Mouse (Mus musculus) embryonic facial prominence, embryonic 10.5 days (tissue): Measurements from ENCODE around the gene AI413582. TPM values are rescaled to one million over a fixed set of nuclear protein-coding genes. Genes with fewer than 3 reads are reported as not detected.

Experiments
- DNase-seq: peaks from one replicate; pipeline ENCODE4 v3.0.0-alpha.2; 2017; ENCODE audit warnings: low spot score
- H3K27ac ChIP-seq: fragments of 300-500 bp; sonication (generic); replicated peaks from 2 replicates; pipeline ENCODE4 v1.5.1; 2016; ENCODE audit warnings: mild to moderate bottlenecking
- H3K27me3 ChIP-seq: fragments of 300-500 bp; sonication (generic); replicated peaks from 2 replicates; pipeline ENCODE4 v1.6.1; 2016; ENCODE audit warnings: low read depth, mild to moderate bottlenecking; ENCODE audit not compliant: poor library complexity, severe bottlenecking
- H3K36me3 ChIP-seq: fragments of 300-500 bp; sonication (generic); replicated peaks from 2 replicates; pipeline ENCODE4 v1.6.1; 2016; ENCODE audit warnings: mild to moderate bottlenecking, moderate library complexity
- H3K4me1 ChIP-seq: fragments of 300-500 bp; sonication (generic); 2 replicates; pipeline ENCODE4 v1.6.1; 2016
- H3K4me3 ChIP-seq: fragments of 300-500 bp; sonication (generic); 2 replicates; pipeline ENCODE4 v1.5.1; 2016; ENCODE audit warnings: mild to moderate bottlenecking, moderate library complexity
- H3K9me3 ChIP-seq: fragments of 300-500 bp; sonication (generic); 2 replicates; pipeline ENCODE4 v1.6.1; 2016; ENCODE audit warnings: mild to moderate bottlenecking
- WGBS: fragments of 180-500 bp; shearing (Covaris S2); methylation state at CpG from one replicate; pipeline ENCODE4 v1.1.7; 2016; 5-methylcytosine and 5-hydroxymethylcytosine counted together
- polyA plus RNA-seq: library from polyadenylated mRNA; unstranded; fragments of >200 nt; fragmentation: Nextera tagmentation; extraction: Ambion mirVana; gene quantifications from 2 replicates; pipeline ENCODE4 v1.2.1, GENCODE M21; 2016

The AI413582 gene
- 12.1 and 15.9 TPM in 2 replicates for polyA plus RNA-seq

DNA sequence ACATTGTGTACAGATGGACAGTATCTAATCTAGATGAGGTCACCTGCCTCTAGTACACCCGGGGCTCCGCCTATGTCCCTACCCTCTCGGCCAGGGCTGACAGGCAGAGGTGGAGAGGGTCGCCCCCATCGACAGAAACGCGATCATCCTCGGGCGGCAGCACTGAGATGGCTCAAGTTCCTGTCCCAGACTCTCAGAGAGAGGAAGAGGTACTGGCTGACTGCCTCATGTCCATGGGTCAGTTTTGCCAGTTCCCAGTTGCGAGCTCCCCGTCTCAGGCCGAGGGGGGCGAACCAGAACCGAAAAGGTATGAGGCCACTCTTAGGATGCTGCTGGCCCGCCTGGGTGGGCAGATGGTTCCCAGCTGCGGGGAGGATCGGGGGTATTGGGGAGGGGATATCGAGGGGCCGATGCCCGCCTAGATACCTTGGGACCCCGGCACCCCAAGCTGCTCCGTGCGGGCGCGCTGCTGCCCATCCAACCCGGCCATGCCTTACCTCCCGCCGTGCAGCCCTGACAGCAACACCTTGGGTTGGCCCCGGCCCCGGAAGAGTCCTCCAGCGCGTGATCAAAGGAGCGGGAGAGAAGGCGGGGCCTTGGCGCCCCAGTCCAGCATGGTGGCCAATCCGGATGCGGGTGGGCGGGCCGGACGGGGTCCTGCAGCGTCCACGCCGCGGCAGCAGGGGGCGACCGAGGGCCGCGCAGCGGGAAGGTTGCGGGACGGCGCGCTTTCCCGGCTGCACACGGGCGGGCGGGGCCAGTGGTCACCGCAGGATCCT, at the start of gene AI413582:
Gene AI413582, minus strand, starts transcription at position 594 of the 779 bp plus-strand sequence.
- Histone ChIP-seq H3K36me3 (peaks cover 34% of the 10 kb centered on the region), H3K27ac (peak within 1 kb of the TSS; percentile 85), H3K4me1 (peaks cover 53% of the 10 kb centered on the region), H3K4me3 (peak within 1 kb of the TSS; percentile 71), H3K9me3 (no peaks in the 10 kb centered on the region), H3K27me3 (no peaks in the 10 kb centered on the region; the same call in 1 of the 2 replicates)
- WGBS: under 1% methylated on average over 58 of the region's 58 CpGs
- peak; percentile 98 for DNase-seq

DNA sequence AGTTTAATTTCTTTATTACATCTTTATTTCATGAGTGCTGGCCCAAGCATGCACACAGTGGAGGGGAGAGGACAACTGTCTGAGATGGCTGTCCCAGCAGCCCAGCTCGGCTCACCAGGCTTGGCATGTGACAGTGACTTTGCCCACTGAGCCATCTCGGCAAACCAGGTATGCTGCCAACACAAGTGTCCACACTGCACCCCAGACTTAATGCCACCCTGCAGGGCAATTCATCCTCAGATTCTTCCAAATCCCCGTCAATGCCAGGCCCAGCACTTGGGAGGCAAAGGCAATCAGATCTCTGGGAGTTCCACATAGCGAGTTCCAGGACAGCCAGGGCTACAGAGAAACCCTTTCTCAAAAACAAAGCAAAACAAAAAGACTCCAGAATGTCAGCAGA, 47.5 kb upstream of the AI413582 start:
- DNase-seq: no peak
- H3K4me1 ChIP-seq: peaks cover 27% of the 10 kb centered on the region
- H3K36me3 ChIP-seq: peaks cover 75% of the 10 kb centered on the region
- peaks cover 16% of the 10 kb centered on the region for H3K9me3 ChIP-seq
- no peak overlapping the region for H3K4me3 ChIP-seq
- no peaks in the 10 kb centered on the region for H3K27me3 ChIP-seq
- WGBS: 86% methylated on average over 4 of the region's 4 CpGs
- no peak overlapping the region for H3K27ac ChIP-seq

DNA sequence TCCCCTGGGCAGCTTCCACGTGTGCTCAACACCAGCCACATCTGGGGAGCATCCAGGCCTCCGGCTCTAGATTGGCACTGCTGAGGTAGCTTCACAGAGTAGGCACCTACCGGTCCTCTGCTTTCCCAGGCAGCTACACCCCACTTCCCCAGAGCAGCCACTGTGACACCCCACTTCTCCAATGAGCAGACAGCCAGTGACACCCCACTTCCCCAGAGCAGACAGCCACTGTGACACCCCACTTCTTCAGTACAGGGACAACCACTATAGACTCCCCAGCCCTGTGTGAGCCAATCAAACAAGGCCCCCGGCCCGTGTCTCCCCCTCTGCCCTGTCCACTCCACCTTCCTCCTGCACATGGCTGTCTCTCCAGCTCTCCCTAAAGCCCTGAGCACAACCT, 46.4 kb upstream of the AI413582 start:
- no peak for DNase-seq
- 84% methylated on average over 5 of the region's 5 CpGs for WGBS
- Histone ChIP-seq H3K9me3 (peaks cover 6% of the 10 kb centered on the region; the same call in 1 of the 2 replicates), H3K4me1 (peaks cover 27% of the 10 kb centered on the region), H3K27ac (no peak overlapping the region), H3K27me3 (no peaks in the 10 kb centered on the region), H3K36me3 (peaks cover 73% of the 10 kb centered on the region), H3K4me3 (no peak overlapping the region)

DNA sequence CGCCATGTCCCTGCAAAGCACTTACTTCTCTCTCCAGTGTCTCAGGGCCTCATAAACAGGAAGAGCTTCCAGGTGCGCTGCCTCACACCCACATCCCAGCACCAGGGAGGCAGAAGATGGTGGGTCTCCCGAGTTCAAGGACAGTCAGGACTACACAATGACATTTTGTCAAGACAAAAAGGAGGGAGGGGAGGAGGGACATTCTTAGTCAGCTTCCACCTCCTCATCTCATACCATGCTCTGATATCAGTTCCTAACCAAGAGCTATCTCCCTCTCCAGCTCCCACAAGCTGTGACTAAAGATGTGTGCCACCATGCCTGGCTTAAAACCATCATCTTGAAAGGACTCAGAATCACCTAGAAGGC, 45.9 kb upstream of the AI413582 start:
- WGBS: 74% methylated on average over 3 of the region's 3 CpGs
- Histone ChIP-seq H3K4me3 (no peak overlapping the region), H3K27me3 (no peaks in the 10 kb centered on the region), H3K27ac (no peak overlapping the region), H3K9me3 (peaks cover 1% of the 10 kb centered on the region; the same call in 1 of the 2 replicates), H3K36me3 (peaks cover 68% of the 10 kb centered on the region), H3K4me1 (peaks cover 27% of the 10 kb centered on the region)
- no peak for DNase-seq

- Histone ChIP-seq H3K4me1 (peaks cover 27% of the 10 kb centered on the region), H3K36me3 (peaks cover 67% of the 10 kb centered on the region), H3K27me3 (no peaks in the 10 kb centered on the region), H3K4me3 (no peak overlapping the region), H3K9me3 (no peaks in the 10 kb centered on the region), H3K27ac (no peak overlapping the region)
- 89% methylated on average over 10 of the region's 10 CpGs for WGBS
- DNase-seq: no peak
Measured at GRCm38 (mm10) chr17:27610679-27611518, 45.3 kb upstream of the AI413582 start.

- WGBS: 91% methylated on average over 7 of the region's 7 CpGs
- DNase-seq: no peak
- H3K4me1 ChIP-seq: peaks cover 15% of the 10 kb centered on the region
- H3K27ac ChIP-seq: no peak overlapping the region
- no peaks in the 10 kb centered on the region for H3K27me3 ChIP-seq
- no peak overlapping the region for H3K4me3 ChIP-seq
- no peaks in the 10 kb centered on the region for H3K9me3 ChIP-seq
- H3K36me3 ChIP-seq: peaks cover 63% of the 10 kb centered on the region
Measured at GRCm38 (mm10) chr17:27609576-27609975, 44.0 kb upstream of the AI413582 start.

GRCm38 (mm10) chr17:27603522-27604234, 38.1 kb upstream of the AI413582 start:
- Histone ChIP-seq H3K4me3 (no peak overlapping the region), H3K27me3 (no peaks in the 10 kb centered on the region), H3K27ac (no peak overlapping the region), H3K9me3 (no peaks in the 10 kb centered on the region), H3K4me1 (peaks cover 23% of the 10 kb centered on the region), H3K36me3 (peaks cover 36% of the 10 kb centered on the region)
- no peak for DNase-seq
- WGBS: 89% methylated on average over 21 of the region's 21 CpGs

DNA sequence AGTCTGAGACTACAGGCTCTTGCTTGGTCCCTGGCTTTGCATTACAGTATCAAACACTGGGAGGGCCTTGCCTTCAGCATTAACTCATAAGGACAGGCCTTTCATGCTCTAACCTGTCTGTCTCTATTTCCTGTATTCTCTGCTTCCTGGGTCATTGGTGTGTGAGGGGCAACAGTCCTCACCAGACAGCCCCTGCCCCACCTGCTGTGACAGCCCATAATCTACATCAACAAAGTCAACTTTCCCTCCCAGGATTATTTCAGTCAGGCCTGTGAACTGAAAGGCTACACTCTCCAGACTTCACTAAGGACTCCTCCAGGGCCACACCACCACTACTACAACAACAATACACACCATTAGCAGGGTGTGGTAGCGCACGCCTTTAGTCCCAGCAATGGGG, 37.5 kb upstream of the AI413582 start:
- no peak for DNase-seq
- Histone ChIP-seq H3K27me3 (no peaks in the 10 kb centered on the region), H3K4me1 (peaks cover 28% of the 10 kb centered on the region), H3K4me3 (no peak overlapping the region), H3K27ac (no peak overlapping the region), H3K9me3 (no peaks in the 10 kb centered on the region), H3K36me3 (peaks cover 30% of the 10 kb centered on the region)
- 90% methylated on average over 2 of the region's 2 CpGs for WGBS

GRCm38 (mm10) chr17:27600869-27601268, 35.3 kb upstream of the AI413582 start:
- no peaks in the 10 kb centered on the region for H3K9me3 ChIP-seq
- no peak overlapping the region for H3K27ac ChIP-seq
- H3K27me3 ChIP-seq: no peaks in the 10 kb centered on the region
- 81% methylated on average over 5 of the region's 5 CpGs for WGBS
- peaks cover 42% of the 10 kb centered on the region for H3K4me1 ChIP-seq
- DNase-seq: no peak
- no peak overlapping the region for H3K4me3 ChIP-seq
- peaks cover 34% of the 10 kb centered on the region for H3K36me3 ChIP-seq

GRCm38 (mm10) chr17:27600286-27600685, 34.7 kb upstream of the AI413582 start:
- H3K27ac ChIP-seq: no peak overlapping the region
- no peaks in the 10 kb centered on the region for H3K9me3 ChIP-seq
- peaks cover 45% of the 10 kb centered on the region for H3K4me1 ChIP-seq
- H3K4me3 ChIP-seq: no peak overlapping the region
- no peak for DNase-seq
- no peaks in the 10 kb centered on the region for H3K27me3 ChIP-seq
- peaks cover 38% of the 10 kb centered on the region for H3K36me3 ChIP-seq
- WGBS: 87% methylated on average over 3 of the region's 3 CpGs

DNA sequence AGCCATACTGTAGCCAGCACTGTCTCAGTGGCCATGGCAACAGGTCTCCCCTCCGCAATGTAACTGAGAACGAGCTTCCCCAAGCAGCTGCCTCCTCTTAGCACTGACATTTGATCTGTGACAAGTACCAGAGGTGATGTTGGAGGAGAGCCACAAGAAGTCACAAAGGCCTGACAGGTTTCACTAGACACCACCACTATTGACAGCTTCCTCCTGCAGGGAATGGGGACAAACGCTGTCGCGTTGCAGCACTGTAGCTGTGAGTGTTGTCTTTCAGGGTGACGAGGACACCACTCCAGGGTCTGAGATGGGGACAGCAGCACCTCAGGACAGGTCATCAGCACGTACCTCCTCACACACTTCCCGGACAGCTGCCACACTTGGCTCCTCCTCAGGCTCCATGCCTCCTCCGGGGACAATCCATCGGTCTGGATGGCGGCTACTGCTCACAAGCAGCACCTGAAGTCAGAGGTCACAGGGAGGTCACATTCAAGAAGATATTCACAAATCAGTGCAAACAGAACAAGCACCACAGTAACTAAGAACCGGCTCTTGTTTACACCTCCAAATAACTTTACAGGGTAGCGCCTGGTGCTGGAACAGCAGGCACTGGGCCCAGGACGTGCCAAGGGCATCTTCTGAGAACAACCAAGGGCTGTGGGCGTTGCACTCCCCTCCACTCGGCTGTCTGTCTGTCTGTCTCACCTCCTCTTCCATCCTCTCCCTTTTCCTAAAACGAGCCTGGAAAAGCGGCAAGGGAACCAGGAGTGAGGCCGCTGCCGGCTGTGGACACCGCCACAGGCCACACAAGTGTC, 31.0 kb upstream of the AI413582 start:
- Histone ChIP-seq H3K36me3 (peaks cover 57% of the 10 kb centered on the region), H3K27ac (no peak overlapping the region), H3K27me3 (no peaks in the 10 kb centered on the region), H3K9me3 (no peaks in the 10 kb centered on the region), H3K4me1 (peaks cover 35% of the 10 kb centered on the region), H3K4me3 (no peak overlapping the region)
- 82% methylated on average over 21 of the region's 21 CpGs for WGBS
- DNase-seq: no peak
